Mouse (Mus musculus) activated CD4-positive, CD25-positive, alpha-beta regulatory T cell, adult 4 months (primary cell): ENCODE measurements around the gene Tlk2. TPM values are rescaled to one million over a fixed set of nuclear protein-coding genes. Genes with fewer than 3 reads are reported as not detected.

Experiments
- ATAC-seq: one replicate; pipeline ENCODE4 v1.8.0; 2017
- polyA plus RNA-seq, 2 experiments: library from polyadenylated mRNA; unstranded; fragments of 100-300 nt; shearing (Covaris generic); gene quantifications; one replicate each; pipeline ENCODE4 v1.2.1; 2017

Gene Tlk2
- polyA plus RNA-seq, 2 experiments from 2014 or later: 15.4 to 16.8 TPM

DNA sequence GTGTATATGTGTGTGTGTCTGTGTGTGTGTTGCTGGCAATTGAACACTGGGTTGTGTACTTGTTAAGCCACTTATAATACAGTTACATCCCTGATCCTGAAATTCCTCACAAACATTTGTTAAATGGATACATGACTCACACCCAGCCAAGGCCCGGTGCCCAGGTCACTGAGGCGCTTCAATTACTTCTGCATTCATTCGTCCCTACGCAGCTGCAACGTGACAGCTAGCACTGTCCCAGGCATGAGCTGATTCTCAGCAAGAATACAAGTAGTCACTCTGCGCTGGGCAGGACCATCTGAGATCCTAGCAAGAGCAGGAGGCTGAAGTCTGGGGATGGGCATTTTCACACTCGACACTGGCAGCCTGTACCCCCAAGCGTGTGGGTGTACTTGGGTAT, 136.7 kb downstream of the Tlk2 start:
- ATAC-seq: no peak

DNA sequence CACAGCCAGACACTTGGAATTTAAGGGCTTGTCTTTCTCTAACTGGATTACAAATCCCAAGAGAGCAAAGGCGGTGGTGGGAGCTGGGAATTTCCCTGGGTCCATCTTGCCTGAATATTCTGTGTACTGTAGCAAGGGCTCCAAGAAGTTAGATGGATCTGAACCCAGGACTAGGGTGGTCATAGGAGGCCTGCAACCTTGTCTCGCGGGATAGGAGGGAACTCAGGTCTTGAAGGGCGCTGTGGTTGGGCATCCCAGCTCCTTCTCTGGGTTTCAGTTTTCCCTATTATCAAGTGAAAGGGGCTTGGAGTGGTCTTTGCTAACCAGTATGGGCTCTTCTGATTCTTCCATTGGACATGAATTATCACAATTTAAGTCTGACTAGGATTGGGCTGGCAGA, 137.5 kb downstream of the Tlk2 start:
- ATAC-seq: no peak

DNA sequence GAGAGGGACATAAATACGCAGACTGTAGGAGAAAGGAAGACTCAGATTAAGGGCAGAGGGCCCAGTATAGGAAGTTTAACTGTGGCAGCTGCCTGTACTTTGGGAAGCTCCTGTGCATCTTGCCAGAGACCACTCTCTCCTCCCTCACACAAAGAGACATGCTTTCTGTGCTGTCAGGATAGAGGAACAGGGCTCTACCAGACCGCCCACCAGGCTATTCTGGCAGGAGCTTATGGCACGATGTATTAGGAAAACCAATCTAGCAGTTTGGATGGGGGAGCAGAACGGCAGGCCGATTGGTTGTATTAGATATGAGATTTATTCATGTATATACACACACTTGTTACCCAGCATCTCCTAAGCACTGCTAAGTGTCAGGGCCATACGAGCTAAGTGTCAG, 139.2 kb downstream of the Tlk2 start:
- ATAC-seq: no peak

DNA sequence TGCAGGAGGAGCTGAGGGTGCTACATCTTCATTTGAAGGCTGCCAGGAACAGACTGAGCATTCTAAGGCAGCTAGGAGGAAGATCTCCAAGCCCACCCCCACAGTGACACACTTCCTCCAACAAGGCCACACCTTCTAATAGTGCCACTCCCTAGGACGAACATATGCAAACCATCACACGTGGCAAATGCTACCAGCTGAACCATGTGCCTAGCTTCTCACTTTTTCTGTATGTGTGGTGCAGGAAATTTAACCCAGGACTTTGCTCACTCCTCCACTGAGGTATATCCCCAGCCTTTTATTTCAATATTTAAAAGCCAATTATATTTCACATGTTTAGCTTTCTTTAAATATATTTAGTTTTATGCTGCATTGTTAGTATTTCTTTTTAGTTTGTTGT, 142.5 kb downstream of the Tlk2 start:
- no peak for ATAC-seq

DNA sequence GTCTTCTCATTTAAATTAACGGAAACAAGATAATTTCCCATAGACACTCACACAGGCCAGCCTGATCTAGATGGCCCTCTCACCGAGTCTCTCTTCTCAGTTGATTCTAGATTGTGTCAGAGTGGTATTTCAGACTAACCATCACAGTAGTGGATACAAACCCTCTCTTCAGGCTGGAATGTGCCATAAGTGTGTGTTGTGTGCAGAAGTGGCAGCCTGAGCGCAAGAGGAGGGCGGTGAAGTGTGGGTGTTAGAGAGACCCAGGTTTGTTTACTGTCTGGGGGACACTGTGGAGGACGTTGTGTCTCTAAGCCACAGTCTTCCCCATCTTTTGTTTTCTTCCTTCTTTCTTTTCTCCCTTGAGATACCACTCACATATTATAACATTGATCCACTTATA, 144.9 kb downstream of the Tlk2 start:
- no peak for ATAC-seq

DNA sequence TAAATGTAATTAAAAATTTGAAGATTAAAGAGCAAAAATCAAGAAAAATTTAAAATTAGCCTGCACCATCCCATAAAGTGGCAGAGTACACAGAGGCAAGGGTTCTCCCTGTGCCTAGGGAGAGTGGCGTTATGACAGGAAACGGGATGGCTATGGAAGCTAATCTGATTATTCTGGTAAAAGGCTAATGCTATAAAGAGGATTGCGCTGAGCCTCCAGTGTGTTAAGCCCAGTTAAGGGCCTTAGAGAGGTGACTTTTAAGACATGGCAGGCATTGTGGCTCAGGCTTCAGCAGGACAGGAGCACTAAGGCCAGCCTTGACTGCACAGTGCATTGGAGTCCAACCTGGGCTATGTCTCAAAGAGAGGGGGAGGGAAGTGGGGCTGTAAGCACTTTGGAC, 148.5 kb downstream of the Tlk2 start:
- no peak for ATAC-seq

DNA sequence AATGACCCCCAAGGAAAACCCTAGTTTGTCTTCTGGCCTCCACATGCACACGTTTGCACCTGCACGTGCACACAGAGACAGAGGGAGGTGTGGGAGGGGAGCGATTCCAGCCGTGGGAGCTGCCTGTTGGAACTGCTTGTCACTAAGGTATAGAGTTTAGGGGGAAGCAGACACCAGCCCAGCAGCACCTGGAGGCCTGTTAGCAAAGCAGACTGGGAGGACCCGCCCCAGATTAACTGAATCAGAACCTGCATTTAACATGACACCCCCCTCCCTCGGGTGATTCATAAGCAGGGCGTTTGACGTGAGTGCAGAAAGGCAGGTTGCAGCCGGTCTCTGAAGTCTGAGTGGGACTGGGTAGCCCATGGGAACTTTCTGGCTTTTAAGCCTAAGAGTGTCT, 151.4 kb downstream of the Tlk2 start:
- ATAC-seq: no peak

DNA sequence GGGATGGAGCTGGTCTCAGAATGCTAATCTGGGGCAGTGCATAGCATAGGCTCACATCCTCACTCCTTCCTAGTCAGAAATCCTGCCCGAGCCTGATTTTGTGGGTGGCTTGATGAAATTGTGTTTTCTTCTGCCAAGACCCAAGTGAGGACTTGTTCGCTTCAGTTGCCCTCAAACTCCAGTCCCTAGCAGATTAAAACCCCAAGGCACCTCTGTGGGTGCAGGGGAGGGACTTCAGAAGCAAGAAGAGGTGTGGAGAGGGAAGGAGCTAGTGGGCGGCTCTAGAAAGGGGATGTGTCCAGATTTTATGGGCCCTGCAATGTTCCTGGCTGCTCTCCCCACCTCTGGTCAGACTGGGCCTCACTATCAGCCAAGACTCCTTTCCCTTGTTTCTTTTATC, 152.5 kb downstream of the Tlk2 start:
- ATAC-seq: no peak

DNA sequence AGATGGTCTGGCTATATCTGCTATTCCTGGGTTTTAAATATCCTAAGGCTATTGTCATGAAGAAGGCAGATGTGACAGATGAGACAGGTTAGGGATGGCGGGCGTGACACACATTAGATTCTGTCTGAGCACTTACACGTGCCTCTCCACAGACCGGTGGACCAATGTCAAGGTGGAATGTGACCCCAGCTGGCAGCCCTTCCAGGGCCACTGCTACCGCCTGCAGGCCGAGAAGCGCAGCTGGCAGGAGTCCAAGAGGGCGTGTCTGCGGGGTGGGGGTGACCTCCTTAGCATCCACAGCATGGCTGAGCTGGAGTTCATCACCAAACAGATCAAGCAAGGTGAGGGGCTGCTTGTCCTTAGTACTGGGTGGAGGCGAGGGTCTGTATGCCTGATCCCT, 153.1 kb downstream of the Tlk2 start:
- ATAC-seq: no peak

DNA sequence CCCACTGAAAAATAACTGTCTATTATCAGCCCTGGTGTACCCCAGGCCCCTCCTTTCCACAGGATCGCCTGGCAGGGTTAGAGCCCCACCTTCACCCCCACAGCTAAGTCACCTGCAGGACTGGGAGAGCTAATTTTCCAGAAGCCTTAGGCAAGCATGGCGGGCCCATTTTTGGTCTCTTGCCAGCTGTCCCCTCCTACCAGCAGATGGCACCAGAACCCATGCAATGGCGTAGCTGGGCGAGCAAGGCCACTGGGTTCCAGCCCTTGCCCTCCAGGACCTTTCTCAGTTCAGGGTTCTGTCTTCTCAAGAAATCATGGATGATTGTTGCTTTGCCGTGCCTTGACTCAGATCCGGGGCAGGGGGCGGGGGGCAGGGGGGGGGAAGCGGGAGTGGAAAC, 153.9 kb downstream of the Tlk2 start:
- ATAC-seq: no peak

Other genes with a start within 250 kb of the Tlk2 start
- gene Efcab3, start 115.2 kb upstream of the Tlk2 start, polyA plus RNA-seq: not detected
- gene Mettl2, start 52.4 kb upstream of the Tlk2 start, polyA plus RNA-seq: 10 to 100 TPM; 13.9 to 20.1 TPM
- not detected for gene Gm10842, start 31.9 kb upstream of the Tlk2 start, polyA plus RNA-seq
- gene Mrc2, start 113.8 kb downstream of the Tlk2 start, polyA plus RNA-seq: not detected